Mouse (Mus musculus): ENCODE measurements at regions not wholly inside any gene's neighbourhood (a gene's known extent, or its start where the extent isn't known, plus 50 kb on each side); places are given as distances from the start of the nearest gene placed in this dataset.

GRCm38 (mm10) chr15:7008725-7009380 is 81.6 kb upstream of the Lifr start:
- WGBS = 77% methylated on average over 7 of the region's 7 CpGs
- no peaks in the 10 kb centered on the region for H3K9me3 ChIP-seq
- no peak for ATAC-seq (ENCODE audit: low FRiP score, low read depth)
- no peak overlapping the region for H3K27ac ChIP-seq
- no peaks in the 10 kb centered on the region for H3K27me3 ChIP-seq
- H3K36me3 ChIP-seq = no peaks in the 10 kb centered on the region
- no peak overlapping the region for H3K4me3 ChIP-seq
- H3K4me2 ChIP-seq (replicated peaks) = no peak overlapping the region
- H3K9ac ChIP-seq = no peak overlapping the region
- H3K4me1 ChIP-seq = peaks cover 17% of the 10 kb centered on the region

DNA sequence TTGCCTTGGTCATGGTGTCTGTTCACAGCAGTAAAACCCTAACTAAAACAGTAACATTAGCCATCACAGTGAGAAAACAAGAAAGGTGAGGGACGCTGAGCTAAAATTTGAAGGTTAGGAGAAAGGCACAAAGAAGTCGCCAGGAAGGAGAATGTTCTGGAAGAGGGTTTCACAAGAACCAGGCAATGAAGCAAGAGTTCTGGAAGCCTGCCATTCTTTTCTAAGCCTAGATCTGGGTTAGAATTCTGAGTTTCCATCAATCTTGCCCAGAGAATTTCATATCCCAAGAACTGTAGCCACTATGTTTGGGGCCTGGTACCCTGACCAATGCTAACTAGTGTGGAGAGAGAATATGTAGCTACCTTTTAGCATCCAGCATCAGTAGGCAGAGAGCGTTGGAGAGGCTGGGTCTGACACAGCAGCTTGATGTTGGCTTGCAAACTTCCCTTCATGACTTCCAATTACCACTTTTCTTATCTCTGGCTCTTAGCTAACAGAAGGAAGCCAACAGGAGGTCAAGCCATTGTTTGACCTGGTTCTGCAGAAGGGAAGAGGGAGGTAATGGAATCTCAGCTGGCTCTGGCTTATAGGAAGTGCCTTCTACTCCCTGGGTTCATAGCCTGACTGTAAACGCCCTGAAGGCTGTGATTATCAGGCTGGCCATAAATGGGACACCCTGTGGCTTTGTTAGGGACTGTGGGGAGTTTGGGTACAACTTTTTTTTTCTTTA is 79.3 kb upstream of the Lifr start:
- H3K4me2 ChIP-seq (replicated peaks) = no peak overlapping the region
- no peaks in the 10 kb centered on the region for H3K9me3 ChIP-seq
- peaks cover 26% of the 10 kb centered on the region for H3K4me1 ChIP-seq
- H3K4me3 ChIP-seq = no peak overlapping the region
- no peaks in the 10 kb centered on the region for H3K27me3 ChIP-seq
- no peak overlapping the region; the same call in 1 of the 2 replicates for H3K27ac ChIP-seq
- ATAC-seq (ENCODE audit: low FRiP score, low read depth) = no peak
- H3K36me3 ChIP-seq = no peaks in the 10 kb centered on the region
- H3K9ac ChIP-seq = no peak overlapping the region
- 70% methylated on average over 4 of the region's 4 CpGs for WGBS

- WGBS = 70% methylated on average over 2 of the region's 2 CpGs
These were observed 78.7 kb upstream of the Lifr start for GRCm38 (mm10) chr15:7011696-7012070.

GRCm38 (mm10) chr15:7012446-7012845 is 78.0 kb upstream of the Lifr start:
- ATAC-seq (ENCODE audit: low FRiP score, low read depth) = no peak
- H3K27ac ChIP-seq = no peak overlapping the region
- no peaks in the 10 kb centered on the region for H3K36me3 ChIP-seq
- no peaks in the 10 kb centered on the region for H3K9me3 ChIP-seq
- no peak overlapping the region for H3K9ac ChIP-seq
- 85% methylated on average over 6 of the region's 6 CpGs for WGBS
- H3K4me2 ChIP-seq (replicated peaks) = no peak overlapping the region
- no peaks in the 10 kb centered on the region for H3K27me3 ChIP-seq
- H3K4me1 ChIP-seq = peaks cover 26% of the 10 kb centered on the region
- no peak overlapping the region for H3K4me3 ChIP-seq

More at GRCm38 (mm10) chr15:7011696-7012070, 78.7 kb upstream of the Lifr start:
- Histone ChIP-seq H3K9me3 (no peaks in the 10 kb centered on the region), H3K4me2 (replicated peaks) (no peak overlapping the region), H3K27me3 (no peaks in the 10 kb centered on the region), H3K4me3 (no peak overlapping the region), H3K27ac (no peak overlapping the region), H3K36me3 (no peaks in the 10 kb centered on the region), H3K4me1 (peaks cover 26% of the 10 kb centered on the region), H3K9ac (no peak overlapping the region)
- ATAC-seq (ENCODE audit: low FRiP score, low read depth) = no peak

GRCm38 (mm10) chr15:7013047-7013446 is 77.4 kb upstream of the Lifr start:
- Histone ChIP-seq H3K27me3 (no peaks in the 10 kb centered on the region), H3K4me1 (peaks cover 26% of the 10 kb centered on the region), H3K36me3 (no peaks in the 10 kb centered on the region), H3K9me3 (no peaks in the 10 kb centered on the region), H3K4me3 (no peak overlapping the region), H3K9ac (no peak overlapping the region), H3K4me2 (replicated peaks) (no peak overlapping the region), H3K27ac (no peak overlapping the region)
- WGBS = 52% methylated on average over 5 of the region's 5 CpGs
- ATAC-seq (ENCODE audit: low FRiP score, low read depth) = no peak

DNA sequence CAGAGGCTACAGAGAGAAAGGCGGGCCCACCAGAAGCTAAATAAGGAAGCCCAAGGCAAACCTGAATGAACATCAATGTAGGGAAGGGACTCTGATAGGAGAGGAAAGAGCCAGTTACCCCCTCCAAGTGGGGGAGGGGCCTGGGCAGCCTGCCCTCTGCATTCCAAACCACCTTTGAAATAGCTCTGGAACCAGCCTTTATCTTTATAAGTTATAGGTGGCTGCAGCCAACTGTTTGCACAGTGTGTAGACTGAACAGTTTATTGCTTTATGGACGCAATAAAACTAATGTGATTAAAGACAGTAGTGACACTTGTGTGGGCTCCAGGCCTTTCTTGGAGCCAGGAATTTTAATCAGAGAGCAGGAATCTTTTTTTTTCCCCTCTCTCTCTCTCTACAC is 75.4 kb upstream of the Lifr start:
- no peak overlapping the region for H3K27ac ChIP-seq
- WGBS = 40% methylated on average over 2 of the region's 2 CpGs
- no peaks in the 10 kb centered on the region for H3K36me3 ChIP-seq
- H3K27me3 ChIP-seq = no peaks in the 10 kb centered on the region
- no peak overlapping the region for H3K4me2 ChIP-seq (replicated peaks)
- no peak overlapping the region for H3K9ac ChIP-seq
- H3K4me1 ChIP-seq = peaks cover 26% of the 10 kb centered on the region
- H3K4me3 ChIP-seq = no peak overlapping the region
- no peaks in the 10 kb centered on the region for H3K9me3 ChIP-seq
- no peak for ATAC-seq (ENCODE audit: low FRiP score, low read depth)

GRCm38 (mm10) chr15:7016018-7016417 is 74.4 kb upstream of the Lifr start:
- H3K4me3 ChIP-seq = no peak overlapping the region
- no peak overlapping the region for H3K4me2 ChIP-seq (replicated peaks)
- WGBS = 61% methylated on average over 3 of the region's 3 CpGs
- no peaks in the 10 kb centered on the region for H3K27me3 ChIP-seq
- H3K9ac ChIP-seq = no peak overlapping the region
- peaks cover 26% of the 10 kb centered on the region for H3K4me1 ChIP-seq
- no peak for ATAC-seq (ENCODE audit: low FRiP score, low read depth)
- no peaks in the 10 kb centered on the region for H3K9me3 ChIP-seq
- H3K27ac ChIP-seq = no peak overlapping the region
- H3K36me3 ChIP-seq = no peaks in the 10 kb centered on the region

DNA sequence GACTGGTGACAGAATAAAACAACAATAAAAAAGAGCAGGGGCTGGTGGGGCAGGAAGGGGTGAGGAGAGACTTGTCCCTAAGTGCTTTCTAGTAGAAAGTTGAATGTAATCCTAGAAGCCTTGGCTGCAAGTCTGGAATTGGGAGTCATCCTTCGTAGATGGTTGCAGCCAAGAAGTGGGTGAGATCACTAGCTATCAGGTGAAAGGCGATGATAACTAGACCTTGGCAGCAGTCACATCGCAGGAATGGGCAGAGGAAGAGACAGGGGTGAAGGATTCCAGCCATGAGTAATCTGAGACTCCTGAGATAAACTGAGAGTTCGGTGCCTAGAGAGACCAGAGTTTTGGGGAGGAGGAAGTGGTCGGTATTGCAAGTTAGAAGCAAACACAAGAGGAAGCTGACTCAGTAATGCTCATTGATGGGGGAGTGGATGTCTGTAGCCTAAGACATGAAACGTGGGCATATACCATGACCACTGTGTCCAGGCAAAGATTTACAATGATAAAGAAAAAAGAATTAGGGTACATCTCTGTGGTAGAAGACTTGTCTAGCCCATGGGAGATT is 73.1 kb upstream of the Lifr start:
- 64% methylated on average over 6 of the region's 6 CpGs for WGBS
- peaks cover 15% of the 10 kb centered on the region for H3K4me1 ChIP-seq
- no peak for ATAC-seq (ENCODE audit: low FRiP score, low read depth)
- no peaks in the 10 kb centered on the region for H3K27me3 ChIP-seq
- H3K9me3 ChIP-seq = no peaks in the 10 kb centered on the region
- H3K36me3 ChIP-seq = no peaks in the 10 kb centered on the region
- H3K27ac ChIP-seq = no peak overlapping the region
- no peak overlapping the region for H3K9ac ChIP-seq
- H3K4me2 ChIP-seq (replicated peaks) = no peak overlapping the region
- H3K4me3 ChIP-seq = no peak overlapping the region

GRCm38 (mm10) chr15:7022660-7023059 is 67.8 kb upstream of the Lifr start:
- Histone ChIP-seq H3K9me3 (no peaks in the 10 kb centered on the region; the same call in 1 of the 2 replicates), H3K4me1 (peaks cover 1% of the 10 kb centered on the region; the same call in 1 of the 2 replicates), H3K27me3 (no peaks in the 10 kb centered on the region), H3K9ac (no peak overlapping the region), H3K36me3 (no peaks in the 10 kb centered on the region), H3K4me2 (replicated peaks) (no peak overlapping the region), H3K4me3 (no peak overlapping the region), H3K27ac (no peak overlapping the region)
- no peak for ATAC-seq (ENCODE audit: low FRiP score, low read depth)

- no peaks in the 10 kb centered on the region for H3K36me3 ChIP-seq
- no peak overlapping the region for H3K27ac ChIP-seq
- H3K27me3 ChIP-seq = no peaks in the 10 kb centered on the region
- no peak overlapping the region for H3K9ac ChIP-seq
- H3K4me2 ChIP-seq (replicated peaks) = no peak overlapping the region
- peaks cover 9% of the 10 kb centered on the region; the same call in 1 of the 2 replicates for H3K4me1 ChIP-seq
- no peak overlapping the region for H3K4me3 ChIP-seq
- no peaks in the 10 kb centered on the region; the same call in 1 of the 2 replicates for H3K9me3 ChIP-seq
- ATAC-seq (ENCODE audit: low FRiP score, low read depth) = no peak
- 81% methylated on average over 4 of the region's 4 CpGs for WGBS
These were observed 65.2 kb upstream of the Lifr start for GRCm38 (mm10) chr15:7025194-7025593.

- Histone ChIP-seq H3K36me3 (no peaks in the 10 kb centered on the region), H3K4me1 (peaks cover 9% of the 10 kb centered on the region; the same call in 1 of the 2 replicates), H3K27ac (no peak overlapping the region), H3K4me3 (no peak overlapping the region), H3K9ac (no peak overlapping the region), H3K27me3 (no peaks in the 10 kb centered on the region), H3K9me3 (no peaks in the 10 kb centered on the region), H3K4me2 (replicated peaks) (no peak overlapping the region)
- WGBS = 37% methylated on average over 6 of the region's 6 CpGs
- ATAC-seq (ENCODE audit: low FRiP score, low read depth) = no peak
These were observed 58.9 kb upstream of the Lifr start for GRCm38 (mm10) chr15:7031297-7032043.

DNA sequence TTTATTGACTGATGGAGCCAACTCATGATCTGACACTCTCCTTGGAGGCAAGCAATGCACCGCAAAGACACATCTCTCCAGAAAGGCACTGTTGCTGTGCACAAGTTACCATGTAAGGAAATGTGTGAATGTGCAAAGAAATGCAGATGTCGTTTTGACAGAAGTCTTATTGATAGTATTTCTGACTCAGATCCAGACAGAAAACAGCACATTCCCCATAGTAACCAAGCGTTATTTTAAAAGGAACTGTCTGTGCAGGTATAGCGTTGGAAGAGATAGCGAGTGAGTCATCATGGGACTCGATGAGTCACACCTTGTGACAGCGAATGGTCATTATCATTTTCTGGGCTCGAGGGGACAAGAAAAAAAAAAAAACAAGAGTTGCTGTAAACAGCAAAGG is 52.9 kb upstream of the Lifr start:
- ATAC-seq (ENCODE audit: low FRiP score, low read depth) = no peak
- WGBS = 87% methylated on average over 8 of the region's 8 CpGs
- H3K9me3 ChIP-seq = no peaks in the 10 kb centered on the region
- no peak overlapping the region for H3K27ac ChIP-seq
- no peaks in the 10 kb centered on the region for H3K36me3 ChIP-seq
- no peak overlapping the region for H3K9ac ChIP-seq
- no peak overlapping the region for H3K4me3 ChIP-seq
- no peaks in the 10 kb centered on the region for H3K27me3 ChIP-seq
- no peak overlapping the region for H3K4me2 ChIP-seq (replicated peaks)
- H3K4me1 ChIP-seq = 0 out of 2 replicates have a peak, but pooled peaks cover 7% of the 10 kb centered on the region
